Mouse (Mus musculus) CH12.LX (cell line): ENCODE measurements at regions not wholly inside any gene's neighbourhood (a gene's known extent, or its start where the extent isn't known, plus 50 kb on each side); places are given as distances from the start of the nearest gene placed in this dataset.

ENCODE experiments used
- DNase-seq: peaks from one replicate; pipeline ENCODE4 v3.0.0-alpha.2; 2013; ENCODE audit errors: extremely low read depth
- H3K27ac ChIP-seq: 2 replicates; pipeline ENCODE4 v1.5.1; 2012; ENCODE audit warnings: low read depth, mild to moderate bottlenecking, control low read depth, moderate library complexity; ENCODE audit not compliant: insufficient read depth
- H3K27me3 ChIP-seq: replicated peaks from 2 replicates; pipeline ENCODE3; 2012; ENCODE audit warnings: inconsistent platforms
- H3K36me3 ChIP-seq, 2 experiments: replicated peaks in 1 of 2; 2 replicates each; pipeline versions ENCODE3 to v1.6.1; 2012; ENCODE audit warnings: inconsistent platforms in 1 of 2, low read length in 1 of 2, mild to moderate bottlenecking in 1 of 2, mixed read lengths in 1 of 2, moderate library complexity in 1 of 2; ENCODE audit not compliant: control insufficient read depth in 1 of 2, insufficient read depth in 1 of 2
- H3K4me1 ChIP-seq, 2 experiments: 2 replicates each; pipeline ENCODE4 v1.6.1; 2012; ENCODE audit warnings: inconsistent platforms in 1 of 2, moderate library complexity in 1 of 2; ENCODE audit not compliant: insufficient read depth in 2 of 2, control insufficient read depth in 1 of 2
- H3K4me2 ChIP-seq: 2 replicates; pipeline ENCODE4 v1.6.1; 2012; ENCODE audit warnings: low read depth, mild to moderate bottlenecking, control low read depth; ENCODE audit not compliant: poor library complexity, insufficient read depth, severe bottlenecking
- H3K4me3 ChIP-seq, 3 experiments: fragments of 150-350 bp in 1 of 3; sonication (generic) in 1 of 3; replicated peaks in 1 of 3; 2 replicates each; pipeline versions ENCODE3 to v1.5.1; 2011 to 2012; ENCODE audit warnings: low read depth in 2 of 3, low read length in 2 of 3, mild to moderate bottlenecking in 2 of 3, moderate library complexity in 2 of 3, control low read depth in 1 of 3, improper control_type of control experiment in 1 of 3, inconsistent platforms in 1 of 3, mixed read lengths in 1 of 3; ENCODE audit not compliant: poor library complexity in 1 of 3
- H3K79me2 ChIP-seq: replicated peaks from 2 replicates; pipeline ENCODE4 v1.6.1; 2012; ENCODE audit warnings: mild to moderate bottlenecking, moderate library complexity; ENCODE audit not compliant: control insufficient read depth, poor library complexity, insufficient read depth, severe bottlenecking; ENCODE audit errors: extremely low read depth
- H3K9ac ChIP-seq: 2 replicates; pipeline ENCODE4 v1.6.1; 2012; ENCODE audit warnings: low read depth, mild to moderate bottlenecking, control low read depth, moderate library complexity; ENCODE audit not compliant: insufficient read depth
- H3K9me3 ChIP-seq: replicated peaks from 2 replicates; pipeline ENCODE3; 2012; ENCODE audit warnings: low read length, inconsistent platforms, mixed read lengths
- BHLHE40 ChIP-seq: IDR thresholded peaks from 2 replicates; pipeline ENCODE4 v1.6.1; 2011; ENCODE audit warnings: mild to moderate bottlenecking, low read depth, low read length, improper control_type of control experiment
- CTCF ChIP-seq, 2 experiments: IDR thresholded peaks in 1 of 2; conservative IDR thresholded peaks in 1 of 2; 2 replicates each; pipeline ENCODE4 v1.5.1; 2011 to 2012; ENCODE audit warnings: low read depth in 2 of 2, low read length in 2 of 2, improper control_type of control experiment in 1 of 2, inconsistent platforms in 1 of 2, mild to moderate bottlenecking in 1 of 2, moderate library complexity in 1 of 2
- ELF1 ChIP-seq: IDR thresholded peaks from 2 replicates; pipeline ENCODE4 v1.6.1; 2014; ENCODE audit warnings: low read depth, mild to moderate bottlenecking, inconsistent platforms, low read length, improper control_type of control experiment
- ETS1 ChIP-seq: conservative IDR thresholded peaks from 2 replicates; pipeline ENCODE4 v1.6.1; 2012; ENCODE audit warnings: low read depth, mild to moderate bottlenecking, inconsistent platforms, low read length, improper control_type of control experiment, moderate library complexity
- IRF4 ChIP-seq: IDR thresholded peaks from 2 replicates; pipeline ENCODE4 v1.6.1; 2014; ENCODE audit warnings: low read depth, mild to moderate bottlenecking, inconsistent platforms, low read length, improper control_type of control experiment
- KAT2A ChIP-seq: IDR thresholded peaks from 2 replicates; pipeline ENCODE4 v1.6.1; 2012; ENCODE audit warnings: low read length, improper control_type of control experiment, inconsistent platforms; ENCODE audit not compliant: insufficient replicate concordance
- MAFK ChIP-seq: IDR thresholded peaks from 2 replicates; pipeline ENCODE4 v1.6.1; 2011; ENCODE audit warnings: low read length, improper control_type of control experiment; ENCODE audit not compliant: insufficient replicate concordance
- MAX ChIP-seq: IDR thresholded peaks from 2 replicates; pipeline ENCODE4 v1.6.1; 2011; ENCODE audit warnings: low read length, improper control_type of control experiment
- MAZ ChIP-seq: IDR thresholded peaks from 2 replicates; pipeline ENCODE4 v1.6.1; 2012; ENCODE audit warnings: low read depth, mild to moderate bottlenecking, inconsistent platforms, low read length, improper control_type of control experiment, moderate library complexity
- MEF2A ChIP-seq: IDR thresholded peaks from 2 replicates; pipeline ENCODE4 v1.6.1; 2014; ENCODE audit warnings: low read depth, mild to moderate bottlenecking, inconsistent platforms, low read length, improper control_type of control experiment, borderline replicate concordance
- MXI1 ChIP-seq: IDR thresholded peaks from 2 replicates; pipeline ENCODE4 v1.6.1; 2011; ENCODE audit warnings: mild to moderate bottlenecking, low read depth, low read length, improper control_type of control experiment
- MYC ChIP-seq: IDR thresholded peaks from 2 replicates; pipeline ENCODE4 v1.6.1; 2011; ENCODE audit warnings: low read depth, mild to moderate bottlenecking, improper control_type of control experiment, low read length
- NELFE ChIP-seq: IDR thresholded peaks from 2 replicates; pipeline ENCODE4 v1.6.1; 2011; ENCODE audit warnings: low read depth, low read length, improper control_type of control experiment
- NRF1 ChIP-seq: IDR thresholded peaks from 2 replicates; pipeline ENCODE4 v1.6.1; 2014; ENCODE audit warnings: low read depth, mild to moderate bottlenecking, inconsistent platforms, low read length, improper control_type of control experiment, moderate library complexity
- PAX5 ChIP-seq: IDR thresholded peaks from 2 replicates; pipeline ENCODE4 v1.6.1; 2012; ENCODE audit warnings: low read length, inconsistent platforms, mixed read lengths
- POLR2A ChIP-seq: IDR thresholded peaks from 2 replicates; pipeline ENCODE4 v1.6.1; 2011; ENCODE audit warnings: low read depth, mild to moderate bottlenecking, improper control_type of control experiment, low read length
- POLR2AphosphoS2 ChIP-seq: IDR thresholded peaks from 2 replicates; pipeline ENCODE4 v1.6.1; 2011; ENCODE audit warnings: low read depth, low read length, improper control_type of control experiment
- RCOR1 ChIP-seq: conservative IDR thresholded peaks from 2 replicates; pipeline ENCODE4 v1.6.1; 2012; ENCODE audit warnings: low read depth, mild to moderate bottlenecking, inconsistent platforms, low read length, improper control_type of control experiment
- SIN3A ChIP-seq: IDR thresholded peaks from 2 replicates; pipeline ENCODE4 v1.6.1; 2012; ENCODE audit warnings: low read length, improper control_type of control experiment, inconsistent platforms
- SMC3 ChIP-seq: IDR thresholded peaks from 2 replicates; pipeline ENCODE4 v1.6.1; 2011; ENCODE audit warnings: low read depth, low read length, improper control_type of control experiment
- TBP ChIP-seq: conservative IDR thresholded peaks from 2 replicates; pipeline ENCODE4 v1.6.1; 2011; ENCODE audit warnings: low read depth, low read length, improper control_type of control experiment
- USF1 ChIP-seq: IDR thresholded peaks from 2 replicates; pipeline ENCODE4 v1.6.1; 2014; ENCODE audit warnings: low read depth, mild to moderate bottlenecking, inconsistent platforms, low read length, improper control_type of control experiment
- USF2 ChIP-seq: conservative IDR thresholded peaks from 2 replicates; pipeline ENCODE4 v1.6.1; 2011; ENCODE audit warnings: low read depth, low read length, improper control_type of control experiment
- ZNF384 ChIP-seq: IDR thresholded peaks from 2 replicates; pipeline ENCODE4 v1.6.1; 2012; ENCODE audit warnings: low read depth, low read length, improper control_type of control experiment, inconsistent platforms
- dilution Hi-C: fragments of 300-500 bp; cut with MboI; formaldehyde crosslinking; loops from 2 replicates; pipeline ENCODE4 v1.14.3; 2020; ENCODE audit warnings: low sequenced_read_pairs; ENCODE audit not compliant: extremely low pct_unique_long_range_greater_than_20kb, extremely low pct_ligation_motif_present
- in situ Hi-C: fragments of 300-500 bp; cut with MboI; formaldehyde crosslinking; loops from 3 replicates; pipeline ENCODE4 v1.14.3; 2019; ENCODE audit warnings: low sequenced_read_pairs, low pct_ligation_motif_present, low pct_unique_long_range_greater_than_20kb, mixed read lengths

- no peaks in the 10 kb centered on the region for H3K4me1 ChIP-seq
- no peaks in the 10 kb centered on the region for H3K36me3 ChIP-seq
- dilution Hi-C loops (no loop called here), in situ Hi-C loops (no loop called here)
- H3K27me3 ChIP-seq = no peaks in the 10 kb centered on the region
- no peaks in the 10 kb centered on the region for H3K79me2 ChIP-seq
- DNase-seq = no peak
- no peaks in the 10 kb centered on the region for H3K9me3 ChIP-seq
- TF ChIP-seq PAX5 = no peak
- no peak for TF ChIP-seq USF1
- no peak for TF ChIP-seq NELFE
- TF ChIP-seq MXI1 = no peak
- no peak for TF ChIP-seq MYC
- TF ChIP-seq POLR2AphosphoS2 = no peak
- TF ChIP-seq MEF2A = no peak
- TF ChIP-seq CTCF (conservative IDR thresholded peaks at IDR 0.05 in 1 of 2, IDR thresholded peaks at IDR 0.05 in 1 of 2; ENCODE audit: low read depth in 2 of 2, low read length in 2 of 2) = no peak
- no peak overlapping the region for H3K27ac ChIP-seq
- no peak overlapping the region for H3K4me2 ChIP-seq
- no peak overlapping the region for H3K9ac ChIP-seq
- no peak overlapping the region for H3K4me3 ChIP-seq
These were observed 159.4 kb downstream of the Faxc start for GRCm38 (mm10) chr4:22090536-22090935.

- no peak for DNase-seq
- dilution Hi-C loops = no loop called here
- Histone ChIP-seq H3K4me3 (no peak overlapping the region), H3K79me2 (no peaks in the 10 kb centered on the region), H3K27ac (no peak overlapping the region), H3K36me3 (no peaks in the 10 kb centered on the region), H3K9me3 (no peaks in the 10 kb centered on the region), H3K27me3 (peaks cover 7% of the 10 kb centered on the region), H3K4me1 (no peaks in the 10 kb centered on the region), H3K4me2 (no peak overlapping the region), H3K9ac (no peak overlapping the region)
- TF ChIP-seq MAZ (no peak), SMC3 (no peak), USF1 (no peak), KAT2A (no peak), MAFK (no peak), ELF1 (no peak), NELFE (no peak), RCOR1 (no peak), USF2 (no peak), ZNF384 (no peak), BHLHE40 (no peak), IRF4 (no peak), NRF1 (no peak), MYC (no peak), MAX (no peak), POLR2A (no peak), SIN3A (no peak), TBP (no peak), ETS1 (no peak)
- in situ Hi-C loops = no loop called here
These were observed 161.4 kb downstream of the Faxc start for GRCm38 (mm10) chr4:22092551-22092950.
